Mouse (Mus musculus): ENCODE results near the gene Ppa2. TPM values are rescaled to one million over a fixed set of nuclear protein-coding genes. Genes with fewer than 3 reads are reported as not detected.

Ppa2 gene
- polyA plus RNA-seq, 1 experiment from 2014 or later = 94.1 TPM

DNA sequence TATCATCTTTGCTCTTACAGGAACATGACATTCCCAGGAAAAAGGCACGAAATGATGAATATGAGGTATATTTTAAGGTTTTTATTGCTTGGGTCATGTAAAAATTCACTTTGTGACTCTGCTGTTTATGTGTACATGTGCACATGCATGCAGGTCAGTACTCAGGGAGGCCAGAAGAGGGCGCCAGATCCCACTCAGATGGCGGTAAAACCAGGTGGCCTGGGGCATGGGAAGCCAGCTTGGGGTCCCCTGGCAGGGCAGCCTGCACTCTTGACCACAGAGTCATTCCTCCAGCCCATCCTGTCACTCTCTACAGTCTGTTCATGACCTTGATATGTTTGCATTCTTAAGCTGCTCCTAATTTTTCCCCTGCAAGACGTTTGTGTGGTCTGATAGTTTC is 12.6 kb downstream of the Ppa2 start:
- no peaks in the 10 kb centered on the region for H3K36me3 ChIP-seq (ENCODE audit: insufficient read depth, low read length)
- WGBS = 68% methylated on average over 4 of the region's 4 CpGs
- ATAC-seq = no peak
- no peaks in the 10 kb centered on the region for H3K4me1 ChIP-seq (ENCODE audit: insufficient read depth, low read depth, low read length)
- no peak overlapping the region for H3K9ac ChIP-seq (replicated peaks; ENCODE audit: low read depth)
- no peak overlapping the region for H3K4me3 ChIP-seq (ENCODE audit: low read depth, low read length)
- no peak overlapping the region for H3K4me2 ChIP-seq (replicated peaks; ENCODE audit: low read depth, low read length)
- no peaks in the 10 kb centered on the region for H3K27me3 ChIP-seq (replicated peaks; ENCODE audit: insufficient read depth, low read length)
- TF ChIP-seq EP300 (IDR thresholded peaks at IDR 0.05) (no peak), CTCF (IDR thresholded peaks at IDR 0.05) (peak; percentile 51)
- H3K9me3 ChIP-seq (ENCODE audit: low read length) = no peaks in the 10 kb centered on the region
- no peak overlapping the region for H3K27ac ChIP-seq (ENCODE audit: low read length)
- DNase-seq (ENCODE audit: low spot score) = no peak

DNA sequence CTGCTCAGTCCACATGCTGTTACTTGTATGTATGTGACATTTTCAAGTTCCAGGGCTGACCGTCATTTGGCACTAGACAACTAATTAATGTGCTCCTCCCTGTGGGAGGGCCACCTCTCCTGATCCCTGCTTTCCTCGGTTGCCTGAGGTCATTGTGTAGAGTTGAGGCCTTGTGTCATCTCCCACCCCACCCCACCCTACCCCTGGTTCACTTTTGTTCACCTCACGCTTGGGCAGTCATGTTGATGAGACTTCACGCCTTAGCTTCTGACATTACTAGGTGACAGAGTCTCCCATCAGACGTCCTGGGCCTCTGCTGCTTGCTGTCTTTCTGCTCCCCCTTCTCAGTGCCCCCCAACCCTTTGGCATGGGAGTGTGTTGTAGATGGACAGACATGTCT is 15.2 kb downstream of the Ppa2 start:
- Histone ChIP-seq H3K4me2 (replicated peaks; ENCODE audit: low read depth, low read length) (no peak overlapping the region), H3K9ac (replicated peaks; ENCODE audit: low read depth) (no peak overlapping the region), H3K27ac (ENCODE audit: low read length) (no peak overlapping the region), H3K4me3 (ENCODE audit: low read depth, low read length) (no peak overlapping the region), H3K4me1 (ENCODE audit: insufficient read depth, low read depth, low read length) (no peaks in the 10 kb centered on the region), H3K36me3 (ENCODE audit: insufficient read depth, low read length) (no peaks in the 10 kb centered on the region), H3K27me3 (replicated peaks; ENCODE audit: insufficient read depth, low read length) (no peaks in the 10 kb centered on the region), H3K9me3 (ENCODE audit: low read length) (no peaks in the 10 kb centered on the region)
- no peak for ATAC-seq
- DNase-seq (ENCODE audit: low spot score) = no peak
- 75% methylated on average over 5 of the region's 5 CpGs for WGBS
- TF ChIP-seq EP300 (IDR thresholded peaks at IDR 0.05) (no peak), CTCF (IDR thresholded peaks at IDR 0.05) (no peak)

DNA sequence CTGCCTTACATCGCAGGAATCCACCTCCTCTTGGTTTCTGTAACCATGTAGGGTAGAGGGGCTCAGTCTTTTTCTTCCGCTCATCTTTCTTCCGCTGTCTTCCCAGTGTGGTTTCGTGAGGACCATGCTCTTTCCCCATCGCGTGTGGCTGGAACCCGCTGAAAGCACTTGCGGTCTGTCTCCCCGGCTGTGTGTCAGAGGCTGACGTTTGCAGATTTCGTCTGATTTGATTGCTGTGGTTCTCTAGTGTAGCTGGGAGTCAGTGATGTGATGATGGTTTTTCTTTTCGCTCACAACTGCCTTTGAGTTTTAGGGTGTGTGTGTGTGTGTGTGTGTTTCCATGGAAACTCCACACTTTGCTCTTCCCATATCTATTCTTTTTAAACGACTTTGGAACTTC is 18.6 kb downstream of the Ppa2 start:
- TF ChIP-seq CTCF (IDR thresholded peaks at IDR 0.05) (no peak), EP300 (IDR thresholded peaks at IDR 0.05) (no peak)
- DNase-seq (ENCODE audit: low spot score) = no peak
- H3K9ac ChIP-seq (replicated peaks; ENCODE audit: low read depth) = no peak overlapping the region
- H3K4me3 ChIP-seq (ENCODE audit: low read depth, low read length) = no peak overlapping the region
- 85% methylated on average over 13 of the region's 13 CpGs for WGBS
- no peaks in the 10 kb centered on the region for H3K27me3 ChIP-seq (replicated peaks; ENCODE audit: insufficient read depth, low read length)
- no peak overlapping the region for H3K27ac ChIP-seq (ENCODE audit: low read length)
- H3K4me1 ChIP-seq (ENCODE audit: insufficient read depth, low read depth, low read length) = no peaks in the 10 kb centered on the region
- no peak overlapping the region for H3K4me2 ChIP-seq (replicated peaks; ENCODE audit: low read depth, low read length)
- ATAC-seq = no peak
- H3K9me3 ChIP-seq (ENCODE audit: low read length) = no peaks in the 10 kb centered on the region
- H3K36me3 ChIP-seq (ENCODE audit: insufficient read depth, low read length) = no peaks in the 10 kb centered on the region

DNA sequence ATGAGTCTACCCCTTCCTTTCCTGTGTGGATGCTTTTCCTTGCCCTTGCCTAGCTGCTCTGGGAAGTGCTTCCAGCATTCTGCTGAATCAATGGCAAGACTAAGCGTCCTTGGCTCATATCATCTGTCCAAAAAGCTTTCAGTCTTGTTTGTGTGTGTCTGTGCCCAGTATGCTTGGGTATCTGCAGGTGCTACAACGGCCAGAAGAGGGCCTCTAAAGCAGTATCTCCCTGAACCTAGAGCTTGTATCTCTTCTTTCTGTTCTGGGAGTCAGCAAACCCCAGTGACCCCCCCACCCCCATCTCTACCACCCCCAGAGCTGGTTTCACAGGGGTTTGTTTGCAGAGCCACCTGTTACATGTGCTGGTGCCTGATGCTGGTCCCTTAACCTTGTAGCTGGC is 19.5 kb downstream of the Ppa2 start:
- H3K4me3 ChIP-seq (ENCODE audit: low read depth, low read length) = no peak overlapping the region
- H3K36me3 ChIP-seq (ENCODE audit: insufficient read depth, low read length) = no peaks in the 10 kb centered on the region
- H3K27me3 ChIP-seq (replicated peaks; ENCODE audit: insufficient read depth, low read length) = no peaks in the 10 kb centered on the region
- no peak overlapping the region for H3K27ac ChIP-seq (ENCODE audit: low read length)
- H3K9me3 ChIP-seq (ENCODE audit: low read length) = no peaks in the 10 kb centered on the region
- H3K4me1 ChIP-seq (ENCODE audit: insufficient read depth, low read depth, low read length) = no peaks in the 10 kb centered on the region
- H3K9ac ChIP-seq (replicated peaks; ENCODE audit: low read depth) = no peak overlapping the region
- WGBS = 94% methylated on average over 2 of the region's 2 CpGs
- ATAC-seq = no peak
- TF ChIP-seq CTCF (IDR thresholded peaks at IDR 0.05) (0 out of 2 replicates have a peak, but pooled peaks have one; percentile 15), EP300 (IDR thresholded peaks at IDR 0.05) (no peak)
- H3K4me2 ChIP-seq (replicated peaks; ENCODE audit: low read depth, low read length) = no peak overlapping the region
- DNase-seq (ENCODE audit: low spot score) = no peak

DNA sequence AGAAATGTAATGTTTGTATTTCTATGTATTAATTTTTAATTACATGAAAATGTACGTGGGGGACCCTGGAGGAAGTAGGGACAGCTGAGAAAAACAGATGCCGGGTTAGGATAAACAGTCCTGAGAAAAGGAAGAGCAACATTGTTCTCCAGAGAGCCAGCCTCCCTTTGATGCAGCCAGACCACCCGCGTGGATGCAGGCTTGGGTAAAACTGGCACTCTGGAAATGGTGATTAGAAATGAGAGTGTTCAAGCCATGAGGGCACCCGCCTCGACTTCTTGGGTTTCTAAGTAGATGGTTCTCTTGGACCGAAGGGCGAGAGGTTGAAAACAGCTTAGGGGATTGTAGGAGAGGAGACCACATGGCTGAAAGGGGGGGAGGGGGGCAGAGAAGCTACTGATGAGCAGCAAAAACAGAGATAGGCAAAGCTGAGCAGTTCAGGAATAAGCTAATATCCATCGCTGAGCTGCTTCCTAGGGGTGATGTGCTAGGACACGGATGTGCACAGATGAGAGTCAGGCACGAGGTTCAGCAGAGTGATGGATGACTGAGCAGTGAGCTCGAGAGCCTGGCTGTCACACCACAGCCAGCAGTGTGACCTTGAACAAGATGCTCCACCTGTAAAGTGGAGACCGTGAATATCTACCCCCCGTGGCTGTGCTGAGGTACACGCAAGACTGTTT is 21.4 kb downstream of the Ppa2 start:
- TF ChIP-seq CTCF (IDR thresholded peaks at IDR 0.05) = no peak
- TF ChIP-seq EP300 (IDR thresholded peaks at IDR 0.05) = no peak
- no peak for ATAC-seq
- no peaks in the 10 kb centered on the region for H3K27me3 ChIP-seq (replicated peaks; ENCODE audit: insufficient read depth, low read length)
- no peak for DNase-seq (ENCODE audit: low spot score)
- no peak overlapping the region for H3K4me2 ChIP-seq (replicated peaks; ENCODE audit: low read depth, low read length)
- no peak overlapping the region for H3K9ac ChIP-seq (replicated peaks; ENCODE audit: low read depth)
- no peak overlapping the region for H3K27ac ChIP-seq (ENCODE audit: low read length)
- no peaks in the 10 kb centered on the region for H3K9me3 ChIP-seq (ENCODE audit: low read length)
- no peak overlapping the region for H3K4me3 ChIP-seq (ENCODE audit: low read depth, low read length)
- no peaks in the 10 kb centered on the region for H3K36me3 ChIP-seq (ENCODE audit: insufficient read depth, low read length)
- H3K4me1 ChIP-seq (ENCODE audit: insufficient read depth, low read depth, low read length) = no peaks in the 10 kb centered on the region
- 44% methylated on average over 15 of the region's 15 CpGs for WGBS

DNA sequence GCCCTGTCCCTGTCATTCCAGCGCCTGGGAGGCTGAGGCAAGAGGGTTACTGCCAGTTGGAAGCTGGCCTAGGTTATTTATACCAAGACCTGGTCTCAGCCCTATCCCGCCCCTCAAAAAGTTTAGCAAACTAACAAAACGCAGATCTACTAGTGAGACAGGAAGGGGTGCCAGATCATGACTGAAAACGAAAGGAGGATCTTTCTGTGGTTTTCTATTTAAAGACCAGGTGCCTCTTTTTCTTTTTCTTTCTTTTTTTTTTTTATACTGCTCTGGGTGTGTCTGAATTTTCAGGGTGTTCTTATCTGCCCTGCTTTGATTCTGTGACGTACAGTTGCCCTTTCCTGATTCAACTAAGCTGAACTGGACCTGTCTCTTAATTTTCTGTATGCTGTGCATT is 22.4 kb downstream of the Ppa2 start:
- DNase-seq (ENCODE audit: low spot score) (no peak), ATAC-seq (no peak)
- no peak overlapping the region for H3K4me3 ChIP-seq (ENCODE audit: low read depth, low read length)
- H3K27me3 ChIP-seq (replicated peaks; ENCODE audit: insufficient read depth, low read length) = no peaks in the 10 kb centered on the region
- H3K4me1 ChIP-seq (ENCODE audit: insufficient read depth, low read depth, low read length) = no peaks in the 10 kb centered on the region
- no peak overlapping the region for H3K9ac ChIP-seq (replicated peaks; ENCODE audit: low read depth)
- H3K4me2 ChIP-seq (replicated peaks; ENCODE audit: low read depth, low read length) = no peak overlapping the region
- 81% methylated on average over 5 of the region's 5 CpGs for WGBS
- no peak overlapping the region for H3K27ac ChIP-seq (ENCODE audit: low read length)
- H3K9me3 ChIP-seq (ENCODE audit: low read length) = no peaks in the 10 kb centered on the region
- H3K36me3 ChIP-seq (ENCODE audit: insufficient read depth, low read length) = no peaks in the 10 kb centered on the region
- TF ChIP-seq CTCF (IDR thresholded peaks at IDR 0.05) (no peak), EP300 (IDR thresholded peaks at IDR 0.05) (no peak)
